Mouse (Mus musculus) T-cell, adult 2 months (primary cell): ENCODE measurements at regions not wholly inside any gene's neighbourhood (a gene's known extent, or its start where the extent isn't known, plus 50 kb on each side); places are given as distances from the start of the nearest gene placed in this dataset.

Experiments used
- DNase-seq: peaks from one replicate; pipeline ENCODE4 v3.0.0; 2022; ENCODE audit warnings: low spot score

GRCm38 (mm10) chr5:133310979-133311890 is 768.1 kb upstream of the Auts2 start:
- no peak for DNase-seq

DNA sequence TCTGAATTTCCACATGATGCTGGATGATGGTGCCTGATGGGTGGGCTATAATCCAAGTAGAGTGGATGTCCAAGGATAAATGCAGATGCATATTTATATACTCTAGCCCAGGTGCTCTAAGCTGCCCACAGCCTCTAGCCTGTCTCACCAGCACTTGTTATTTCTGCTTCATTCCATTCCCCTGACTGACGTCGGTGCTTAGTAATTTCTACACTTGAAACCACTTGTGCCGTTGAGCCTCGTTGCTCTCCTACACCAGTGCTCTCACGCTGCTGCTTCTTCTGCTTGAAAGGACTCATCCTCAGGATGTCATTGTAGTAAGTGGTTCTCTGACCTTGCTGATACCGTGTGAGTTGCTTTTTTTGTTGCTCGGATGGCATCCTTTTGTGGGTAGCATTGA is 724.7 kb upstream of the Auts2 start:
- no peak for DNase-seq

- no peak for DNase-seq
Measured at GRCm38 (mm10) chr5:133267356-133267755, 724.2 kb upstream of the Auts2 start.

DNA sequence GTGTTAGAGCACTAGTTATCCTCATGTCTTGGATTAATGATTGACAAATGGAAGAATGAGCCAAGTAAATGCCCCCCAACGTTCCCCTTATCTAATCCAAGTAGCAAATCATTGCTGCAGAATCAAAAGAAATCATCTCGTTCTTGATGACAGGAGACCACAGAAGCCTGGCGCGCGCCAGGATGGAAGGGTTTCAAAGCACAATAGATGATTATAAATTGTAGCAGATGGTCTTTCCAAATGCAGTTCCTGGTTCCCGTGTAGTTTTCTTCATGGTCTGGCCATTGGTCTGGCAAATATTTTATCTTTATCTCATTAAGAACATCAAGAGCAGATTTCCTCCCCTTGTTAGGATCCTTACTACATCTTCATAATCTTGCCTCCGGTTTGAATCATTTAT is 721.8 kb upstream of the Auts2 start:
- DNase-seq = no peak

DNA sequence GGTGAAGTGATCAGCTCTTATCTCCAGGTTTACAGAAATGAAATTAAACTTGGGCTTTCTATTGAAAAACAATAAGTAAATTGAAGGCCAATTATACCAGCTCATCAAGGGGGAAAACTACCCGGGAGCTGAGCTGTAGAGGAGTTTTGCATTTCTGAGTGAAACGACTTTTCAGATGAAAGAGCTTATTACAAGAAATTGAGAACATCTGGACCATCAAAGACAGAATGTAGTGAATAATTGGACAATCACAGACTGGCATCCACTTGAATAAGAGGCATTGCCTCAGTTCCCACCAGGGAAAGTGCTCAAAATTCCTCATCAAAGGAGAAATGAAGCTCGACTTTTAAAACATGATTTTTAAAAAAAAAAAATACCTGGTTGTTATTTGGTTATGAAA is 675.7 kb upstream of the Auts2 start:
- no peak for DNase-seq

DNA sequence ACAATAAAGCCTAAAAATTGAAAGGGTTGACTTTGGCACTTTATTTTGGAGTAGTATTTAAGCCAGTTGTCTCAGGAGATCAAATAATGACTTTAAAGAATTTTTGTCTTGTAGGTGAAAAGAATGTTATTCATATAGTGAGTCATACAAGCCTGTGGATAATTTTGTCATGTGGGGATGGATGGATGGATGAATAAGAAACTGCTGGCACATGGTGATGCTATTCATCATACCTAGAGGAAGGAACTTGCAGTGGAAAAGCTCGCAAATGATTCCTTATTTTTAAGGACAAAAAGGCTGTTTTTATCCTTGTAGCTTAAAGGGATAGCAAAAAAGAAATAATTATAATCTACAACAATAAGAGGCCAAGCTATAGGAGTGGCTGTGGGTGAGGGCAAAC is 655.4 kb upstream of the Auts2 start:
- DNase-seq = no peak

DNA sequence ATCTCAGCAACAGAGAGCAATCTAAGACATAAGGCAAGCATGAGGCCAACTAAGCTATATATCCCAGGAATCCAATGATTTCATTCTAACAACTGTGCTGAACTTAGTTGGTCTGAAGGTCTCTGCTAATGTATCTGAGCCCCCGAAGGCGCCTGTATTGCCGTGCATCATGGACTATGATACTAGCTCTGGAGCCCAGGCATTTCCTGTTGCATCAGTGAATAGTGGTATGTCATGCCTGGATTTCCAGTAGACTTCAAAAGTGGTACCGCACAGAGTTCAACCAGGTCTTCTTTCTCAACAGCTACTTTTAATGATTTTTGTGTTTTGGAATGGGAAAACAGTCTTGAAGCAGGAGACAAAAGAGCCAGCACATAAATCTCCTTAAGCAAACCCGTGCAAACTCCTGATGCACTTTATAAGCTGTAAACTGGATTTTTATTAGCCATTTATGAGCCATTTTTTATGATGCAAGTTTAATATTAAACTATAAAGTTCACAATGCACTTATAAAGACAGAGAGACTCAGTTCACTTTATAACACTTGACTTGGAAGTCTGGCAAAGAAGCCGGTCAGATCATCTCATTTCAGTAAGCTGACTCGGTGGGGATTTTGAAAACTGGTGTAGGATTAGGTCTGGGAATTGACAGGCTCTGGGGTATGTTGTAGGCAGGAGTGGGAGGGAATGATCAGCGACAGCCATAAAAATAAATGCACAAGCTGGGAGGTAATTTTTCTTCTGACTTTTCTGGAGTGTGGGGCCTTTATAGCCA is 646.8 kb upstream of the Auts2 start:
- DNase-seq = no peak

DNA sequence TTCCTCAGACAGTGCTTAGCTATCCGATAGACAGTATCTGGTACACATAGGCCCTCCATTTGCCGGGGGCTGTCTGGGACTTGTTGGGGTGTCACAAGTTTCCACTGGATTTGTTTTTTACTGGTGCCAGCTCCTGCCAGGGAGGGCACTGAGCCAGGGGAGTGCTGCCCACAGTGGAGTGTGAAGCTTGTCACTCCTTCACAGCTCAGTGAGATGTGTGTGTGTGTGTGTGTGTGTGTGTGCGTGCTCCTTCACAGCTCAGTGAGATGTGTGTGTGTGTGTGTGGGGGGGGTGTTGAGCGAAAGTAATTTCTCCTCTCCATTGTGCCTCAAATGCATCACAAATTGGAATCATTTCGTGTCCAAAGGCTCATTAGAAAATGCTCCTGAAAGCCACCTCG is 632.5 kb upstream of the Auts2 start:
- DNase-seq = no peak

- no peak for DNase-seq
Measured at GRCm38 (mm10) chr5:133173155-133173723, 630.1 kb upstream of the Auts2 start.

GRCm38 (mm10) chr5:133172686-133173085 is 629.5 kb upstream of the Auts2 start:
- no peak for DNase-seq

GRCm38 (mm10) chr5:133171266-133171665 is 628.1 kb upstream of the Auts2 start:
- no peak for DNase-seq

GRCm38 (mm10) chr5:133167576-133167975 is 624.4 kb upstream of the Auts2 start:
- no peak for DNase-seq

DNA sequence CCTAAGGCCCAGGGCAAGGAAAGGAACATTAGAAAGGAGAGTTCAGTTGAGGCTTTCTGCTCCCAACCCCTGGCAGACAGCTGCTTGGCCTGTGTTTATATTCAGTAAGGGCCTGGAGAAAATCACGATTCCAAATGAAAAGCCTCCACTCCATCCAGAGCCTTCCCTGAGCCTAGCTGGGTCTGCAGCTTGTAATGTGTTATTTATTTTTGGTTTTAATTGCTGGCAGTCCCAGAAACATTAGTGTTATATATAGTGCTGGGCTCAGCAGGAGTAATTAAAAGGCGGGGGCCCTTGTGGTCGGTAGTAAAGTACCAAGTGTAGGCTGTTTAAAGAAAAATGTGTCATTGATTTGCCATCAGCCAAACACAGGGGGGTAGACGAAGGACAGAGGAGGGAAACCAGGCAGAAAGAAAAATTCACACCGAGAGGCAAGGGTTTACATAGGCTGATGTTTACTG is 623.9 kb upstream of the Auts2 start:
- DNase-seq = no peak

GRCm38 (mm10) chr5:133156115-133156857 is 613.1 kb upstream of the Auts2 start:
- no peak for DNase-seq

- DNase-seq = no peak
Measured at GRCm38 (mm10) chr5:133145996-133146395, 602.9 kb upstream of the Auts2 start.

DNA sequence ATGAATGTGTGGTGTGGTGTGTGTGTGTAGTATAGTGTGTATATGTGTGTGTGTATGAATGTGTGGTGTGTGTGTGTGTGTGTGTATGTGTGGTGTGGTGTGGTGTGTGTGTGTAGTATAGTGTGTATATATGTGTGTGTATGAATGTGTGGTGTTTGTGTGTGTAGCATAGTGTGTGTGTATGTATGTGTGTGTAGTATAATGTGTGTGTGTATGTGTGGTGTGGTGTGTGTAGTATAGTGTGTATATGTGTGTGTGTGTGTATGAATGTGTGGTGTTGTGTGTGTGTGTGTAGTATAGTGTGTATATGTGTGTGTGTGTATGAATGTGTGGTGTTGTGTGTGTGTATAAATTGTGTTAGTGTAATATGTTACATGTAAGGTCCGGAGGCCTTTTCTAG is 600.5 kb upstream of the Auts2 start:
- no peak for DNase-seq

GRCm38 (mm10) chr5:133142401-133143115 is 599.4 kb upstream of the Auts2 start:
- no peak for DNase-seq

GRCm38 (mm10) chr5:133131042-133131441 is 587.9 kb upstream of the Auts2 start:
- DNase-seq = no peak

DNA sequence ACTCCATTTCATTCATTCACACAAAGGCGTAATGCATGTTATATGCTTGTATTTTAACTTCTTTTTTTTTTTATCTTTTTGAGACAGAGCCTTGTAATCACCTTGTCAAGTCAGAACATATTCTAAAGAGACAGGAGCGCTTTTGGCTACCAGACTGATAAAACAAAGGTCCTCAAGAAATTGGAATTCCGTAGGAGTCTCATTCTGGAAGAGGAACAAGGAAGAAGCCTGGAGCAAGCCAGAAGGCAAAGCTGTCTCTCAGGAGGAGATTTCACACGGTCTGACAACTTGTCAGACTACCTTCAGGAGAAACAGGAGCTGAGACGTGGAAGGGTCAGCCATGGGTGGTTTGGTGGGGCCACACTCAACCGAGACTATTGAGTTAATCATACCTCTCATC is 587.2 kb upstream of the Auts2 start:
- no peak for DNase-seq

- DNase-seq = no peak
Measured at GRCm38 (mm10) chr5:133124223-133124622, 581.1 kb upstream of the Auts2 start.

GRCm38 (mm10) chr5:133113946-133114345 is 570.8 kb upstream of the Auts2 start:
- DNase-seq = no peak
